Mouse (Mus musculus) heart, postnatal 4 days (tissue): ENCODE results near the gene Cdyl. TPM values are rescaled to one million over a fixed set of nuclear protein-coding genes. Genes with fewer than 3 reads are reported as not detected.

Experiments used
- DNase-seq: peaks from one replicate; pipeline ENCODE4 v3.0.0; 2021
- total RNA-seq, 2 experiments: library from RNA; stranded (reverse); gene quantifications; 2 replicates each; pipeline ENCODE4 v1.2.3; 2021

Cdyl gene
- total RNA-seq, 2 experiments from 2014 or later: 19.5 to 20.3 TPM

DNA sequence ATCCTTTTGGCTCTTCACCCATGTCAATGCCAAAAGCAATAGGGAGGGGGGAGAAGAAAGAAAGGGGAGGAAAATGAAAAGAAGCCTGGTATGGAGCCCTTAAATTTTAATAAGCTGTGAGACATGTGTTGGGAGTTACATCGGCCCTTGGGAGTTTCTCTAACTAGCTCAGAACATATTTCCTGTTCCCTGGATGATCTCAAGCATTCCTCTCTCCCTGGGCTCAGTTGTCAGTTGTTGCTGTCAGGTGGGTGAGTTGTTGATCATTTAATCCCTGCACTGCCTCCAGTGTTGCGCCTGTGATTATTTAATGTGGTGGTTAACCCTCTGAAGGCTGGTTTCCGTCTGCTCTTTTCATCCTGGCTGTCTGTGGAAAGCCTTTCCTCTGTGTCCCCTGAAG lies 185.7 kb downstream of the Cdyl start:
- DNase-seq: no peak

DNA sequence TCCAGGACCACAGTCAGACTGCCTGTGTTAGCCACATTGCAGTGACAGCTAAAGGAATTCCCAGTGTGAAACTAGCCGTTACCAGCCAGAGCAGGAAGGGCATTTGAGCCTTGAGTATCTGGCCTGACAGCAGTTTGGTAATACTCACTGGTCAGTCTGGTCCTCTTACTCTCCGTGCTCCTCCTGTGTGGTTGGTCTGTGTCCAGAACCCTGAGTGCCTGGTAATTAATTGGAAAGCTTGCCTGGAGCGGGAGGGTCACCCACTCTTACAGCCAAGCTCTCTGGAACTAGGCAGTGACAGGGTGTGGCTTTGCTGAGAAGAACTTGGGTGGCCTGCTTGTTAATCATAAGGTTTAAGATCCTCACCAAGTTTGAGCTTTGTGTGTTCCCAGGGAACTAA lies 189.1 kb downstream of the Cdyl start:
- DNase-seq: peak; percentile 32

DNA sequence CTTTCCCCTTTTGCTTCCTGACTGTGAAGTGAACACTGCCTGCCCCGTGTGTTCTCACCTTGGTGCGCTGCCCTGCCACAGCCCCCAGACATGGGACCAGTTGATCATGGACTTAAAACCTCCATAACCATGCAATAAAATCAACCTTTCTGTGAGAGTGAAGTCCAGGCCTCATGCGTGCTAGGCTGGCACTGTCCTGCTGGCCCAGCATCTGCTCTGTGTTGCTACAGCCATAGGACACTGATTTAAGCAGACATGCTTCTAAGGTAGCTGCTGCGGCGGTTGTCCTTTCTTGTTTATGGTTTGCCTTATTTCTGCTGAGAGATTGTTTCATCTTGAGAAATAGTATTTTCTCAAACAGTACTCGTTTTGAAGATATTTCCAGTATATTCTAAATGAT lies 191.9 kb downstream of the Cdyl start:
- DNase-seq: no peak

DNA sequence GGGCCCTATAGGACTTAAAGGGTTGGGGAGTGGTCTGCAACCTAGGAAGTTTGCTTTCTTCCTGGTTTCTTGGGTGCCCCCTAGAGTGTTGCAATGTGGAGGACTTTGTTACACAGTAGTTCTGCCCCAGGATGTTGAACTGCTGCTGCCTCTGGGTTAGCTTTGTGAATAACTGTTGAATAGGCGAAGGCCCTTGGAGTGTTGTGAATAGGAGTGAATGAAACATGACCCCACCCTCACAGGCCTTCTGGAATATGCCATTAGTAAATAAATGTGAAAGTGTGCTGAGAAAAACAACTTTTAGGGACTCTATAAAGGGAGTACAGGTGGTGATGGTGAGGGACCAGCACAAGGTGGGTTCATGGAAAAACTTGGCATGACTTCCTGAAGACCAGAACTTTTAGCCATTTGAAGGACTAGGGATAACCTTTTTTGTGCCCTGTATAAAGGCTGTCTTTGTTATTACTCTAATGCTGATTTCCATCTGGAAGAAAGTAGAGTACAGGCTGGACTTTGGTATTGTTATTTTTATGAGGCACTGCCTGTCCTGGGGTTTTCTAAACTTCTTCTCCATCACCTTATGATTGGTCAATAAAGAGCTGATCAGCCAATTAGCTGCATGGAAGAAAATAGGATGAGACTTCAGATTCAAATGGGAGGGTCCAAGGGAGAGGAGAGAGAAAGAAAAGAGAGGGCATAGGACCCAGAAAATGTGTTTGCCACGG lies 193.4 kb downstream of the Cdyl start:
- no peak for DNase-seq

DNA sequence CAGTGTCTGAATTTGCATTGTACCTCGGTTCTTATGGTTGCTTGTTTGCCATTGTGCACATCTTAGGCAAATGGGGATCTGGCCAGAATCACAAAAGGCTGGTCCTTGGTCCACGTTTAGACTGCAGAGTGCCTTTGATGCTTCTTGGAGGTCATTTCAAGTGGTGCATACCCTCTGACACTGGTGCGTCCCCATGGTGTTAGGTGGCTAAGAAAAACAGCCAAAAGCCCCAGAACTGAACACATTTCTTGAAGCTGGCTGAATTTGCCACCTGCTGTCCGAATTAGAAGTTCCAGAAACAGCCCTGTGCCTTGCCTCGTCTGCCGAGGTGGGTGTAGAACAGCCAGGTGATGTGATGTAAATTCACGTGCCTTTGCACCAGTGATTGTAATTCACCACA lies 197.9 kb downstream of the Cdyl start:
- no peak for DNase-seq

DNA sequence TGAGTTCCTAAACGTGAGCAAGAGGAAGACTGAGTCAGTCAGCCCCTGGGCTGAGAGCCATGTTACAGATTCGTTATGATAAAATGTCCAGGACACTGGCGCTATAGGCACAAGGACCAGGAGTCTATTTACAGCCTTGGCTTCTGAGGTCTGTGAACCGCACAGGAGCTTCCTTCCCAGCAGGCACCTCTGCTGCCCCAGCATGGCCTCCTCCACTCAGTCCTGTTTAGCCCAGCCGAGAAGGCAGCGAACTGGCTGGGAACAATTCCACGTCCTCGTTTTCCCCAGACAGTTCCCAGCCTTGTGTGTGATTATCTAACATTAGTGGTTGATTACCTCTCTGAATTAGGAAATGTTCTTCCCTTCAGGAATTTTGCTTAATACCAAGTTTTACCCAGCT lies 201.3 kb downstream of the Cdyl start:
- peak; percentile 21 for DNase-seq

DNA sequence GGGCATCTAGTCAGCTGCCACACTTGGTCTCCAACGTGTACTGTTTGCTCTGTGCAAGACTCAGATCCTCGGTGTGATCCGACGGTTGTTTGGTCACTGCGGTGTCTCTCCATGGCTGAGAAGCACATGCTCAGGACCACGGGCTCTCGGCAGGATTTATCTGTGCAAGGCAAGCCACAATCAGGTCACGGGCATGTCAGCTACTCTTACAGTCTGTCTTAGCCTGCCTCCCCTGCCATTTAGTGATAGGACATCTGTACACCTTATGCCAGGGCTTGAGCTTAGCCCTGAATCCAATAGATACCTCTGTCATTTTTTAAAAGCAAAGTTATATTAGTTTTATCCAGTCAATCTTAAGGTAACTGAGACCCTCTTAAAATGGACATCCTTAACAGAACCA lies 211.0 kb downstream of the Cdyl start:
- no peak for DNase-seq

DNA sequence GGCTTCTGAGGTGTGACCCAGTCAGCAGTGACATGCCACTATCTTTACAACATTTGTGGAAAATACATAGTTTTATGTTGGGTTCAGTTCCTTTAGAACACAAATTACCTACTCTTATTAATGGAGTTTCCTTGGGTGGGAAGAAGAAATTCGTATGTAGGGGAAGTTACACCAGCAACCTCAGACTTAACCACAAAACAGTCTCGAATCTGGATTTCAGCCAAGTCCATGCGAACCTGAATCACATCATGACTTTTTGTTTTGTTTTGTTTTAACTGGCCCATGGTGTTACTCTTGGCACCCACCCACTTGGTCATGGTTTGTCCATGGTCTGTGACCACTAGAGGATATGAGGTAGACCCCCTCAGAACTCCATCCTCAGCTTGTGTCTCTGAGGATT lies 211.5 kb downstream of the Cdyl start:
- no peak for DNase-seq

DNA sequence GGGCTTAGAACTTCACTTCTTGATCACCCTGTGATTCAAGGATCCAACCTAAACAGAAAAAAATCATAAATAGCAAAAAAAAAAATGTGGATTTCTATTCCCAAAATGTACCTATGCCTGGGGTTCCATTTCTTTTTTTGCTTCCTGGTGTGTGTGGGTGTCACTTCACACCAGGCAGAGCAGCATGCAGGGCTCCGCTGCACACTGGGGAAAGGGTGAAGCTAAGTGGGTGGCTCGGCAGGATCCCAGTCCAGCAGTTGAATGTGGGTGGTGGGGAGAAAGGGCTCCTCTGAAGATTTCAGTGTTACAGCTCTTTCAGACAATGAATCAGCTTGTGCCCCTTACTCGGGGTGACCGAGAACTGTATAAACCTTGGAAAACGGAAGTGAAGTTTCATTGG lies 215.8 kb downstream of the Cdyl start:
- DNase-seq: no peak

DNA sequence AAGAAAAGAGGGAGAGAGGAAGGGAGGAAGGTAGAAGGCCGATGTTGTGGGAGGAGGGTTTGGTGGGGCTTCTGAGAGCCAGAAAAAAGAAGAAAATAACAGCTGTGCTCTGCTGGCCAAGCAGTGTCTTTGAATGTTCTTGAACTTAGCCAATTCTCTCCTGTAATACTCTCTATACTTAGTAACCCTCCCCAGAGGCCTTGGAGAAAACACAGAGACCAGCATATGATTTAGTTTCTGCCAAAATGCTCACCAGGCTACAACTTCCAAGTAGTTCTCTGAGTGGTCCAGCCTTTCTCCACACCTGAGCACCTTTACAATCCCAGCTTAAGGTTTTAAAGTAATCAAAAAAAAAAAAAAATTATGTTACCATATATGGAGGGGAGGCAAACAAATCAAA lies 218.6 kb downstream of the Cdyl start:
- DNase-seq: no peak

DNA sequence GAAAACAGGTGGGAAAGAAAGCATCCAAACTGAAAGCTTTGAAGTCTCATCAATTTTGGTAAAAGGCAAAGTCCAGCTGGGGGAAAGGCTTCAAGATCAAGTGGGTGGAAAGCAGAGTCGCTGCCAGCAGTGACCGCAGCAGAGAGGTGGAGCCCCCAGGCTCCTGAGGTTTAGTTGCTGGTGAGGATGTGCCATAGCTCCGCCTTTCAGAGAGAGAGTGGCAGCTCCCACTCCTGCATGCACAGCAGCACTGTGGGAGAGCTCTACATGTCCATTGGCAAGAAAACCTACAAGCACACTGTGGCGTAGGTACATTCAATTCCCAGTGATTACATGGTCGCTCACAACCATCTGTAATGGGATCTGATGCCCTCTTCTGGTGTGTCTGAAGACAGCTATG lies 219.4 kb downstream of the Cdyl start:
- no peak for DNase-seq

DNA sequence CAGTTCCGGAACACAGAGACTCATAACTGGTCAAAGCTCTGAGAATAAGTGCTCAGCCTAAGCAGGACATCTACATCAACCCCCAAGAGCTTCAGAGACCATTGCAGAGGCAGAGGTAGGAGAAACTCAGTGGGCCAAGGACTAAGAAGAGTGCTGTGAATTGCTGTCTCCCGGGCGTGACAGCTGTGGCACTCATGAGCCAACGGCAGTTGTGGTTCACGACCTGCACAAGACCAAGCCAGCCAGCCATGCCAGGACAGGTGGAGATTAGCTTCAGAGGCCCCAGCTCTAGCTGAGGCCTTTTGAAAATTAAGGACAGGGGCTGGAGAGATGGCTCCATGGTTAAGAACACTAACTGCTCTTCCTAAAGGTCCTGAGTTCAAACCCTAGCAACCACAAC lies 219.9 kb downstream of the Cdyl start:
- DNase-seq: no peak

DNA sequence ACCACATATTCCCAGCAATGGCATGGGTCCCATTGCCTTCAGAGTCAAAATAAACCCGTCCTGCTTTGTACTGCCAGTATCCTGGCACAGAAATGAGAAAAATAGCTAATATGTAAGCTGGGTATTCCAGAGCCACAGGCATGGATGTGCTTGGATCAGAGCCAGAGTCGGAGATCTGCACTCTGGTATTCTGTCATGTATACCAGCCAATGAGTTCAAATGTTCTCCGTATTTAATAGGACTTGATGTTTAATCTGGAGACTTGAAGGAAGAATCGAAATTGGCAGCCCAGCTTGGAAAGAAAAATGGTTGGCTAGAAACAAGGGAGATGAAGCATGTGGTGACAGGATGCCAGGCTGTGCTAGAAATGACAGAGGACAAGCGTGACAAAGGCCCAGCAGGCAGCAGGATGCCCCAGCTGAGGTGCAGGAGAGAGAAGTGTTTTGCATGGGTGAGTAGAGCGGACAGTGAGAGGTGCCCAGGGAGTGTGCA lies 221.0 kb downstream of the Cdyl start:
- DNase-seq: no peak

DNA sequence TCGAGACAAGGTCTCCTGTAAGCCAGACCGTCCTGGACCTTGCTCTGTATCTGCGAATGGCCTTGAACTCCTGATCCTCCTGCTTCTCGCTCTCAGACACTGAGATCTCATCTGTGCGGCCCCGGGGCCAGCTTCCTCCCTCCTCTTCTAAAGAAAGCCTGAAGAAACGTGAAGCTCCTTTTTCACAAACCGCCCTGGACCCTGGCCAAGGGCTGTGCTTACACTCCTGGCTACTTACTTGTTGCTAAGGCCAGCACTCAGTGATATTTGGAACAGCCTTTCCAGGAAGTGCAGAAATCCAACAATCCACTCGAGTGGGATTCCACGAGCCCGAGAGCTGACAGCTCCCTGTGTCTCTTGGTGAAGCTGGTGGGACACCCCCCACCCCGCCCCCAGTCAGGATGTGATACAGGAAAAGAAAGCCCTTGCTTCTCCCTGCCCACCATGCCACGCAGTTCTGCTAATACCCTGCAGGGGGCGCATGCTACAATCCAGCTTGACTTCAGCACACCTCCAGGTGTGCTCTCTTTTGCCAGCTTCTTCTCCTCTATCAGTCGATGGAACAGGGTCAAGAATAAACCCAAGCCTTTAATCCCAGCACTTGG lies 226.6 kb downstream of the Cdyl start:
- DNase-seq: peak; percentile 65

DNA sequence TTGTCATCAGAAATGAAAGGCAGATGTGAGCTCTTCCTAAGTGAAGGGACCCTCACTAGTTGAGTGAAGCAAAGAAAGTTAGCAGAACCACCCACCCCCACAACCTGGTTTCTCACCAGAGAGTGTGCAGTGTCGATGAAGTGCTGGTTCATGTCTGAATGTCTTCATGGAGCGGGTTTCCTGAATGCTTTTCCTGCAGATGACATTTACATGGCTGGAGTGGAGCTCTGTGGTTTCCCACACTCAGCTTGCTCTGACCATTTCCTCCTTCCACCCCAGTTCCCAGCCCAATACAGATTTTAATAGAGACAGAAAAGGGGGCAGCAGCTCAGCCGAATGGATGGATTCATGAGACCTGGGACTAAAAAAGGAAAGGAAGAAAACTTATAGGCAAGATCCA lies 233.2 kb downstream of the Cdyl start:
- no peak for DNase-seq

DNA sequence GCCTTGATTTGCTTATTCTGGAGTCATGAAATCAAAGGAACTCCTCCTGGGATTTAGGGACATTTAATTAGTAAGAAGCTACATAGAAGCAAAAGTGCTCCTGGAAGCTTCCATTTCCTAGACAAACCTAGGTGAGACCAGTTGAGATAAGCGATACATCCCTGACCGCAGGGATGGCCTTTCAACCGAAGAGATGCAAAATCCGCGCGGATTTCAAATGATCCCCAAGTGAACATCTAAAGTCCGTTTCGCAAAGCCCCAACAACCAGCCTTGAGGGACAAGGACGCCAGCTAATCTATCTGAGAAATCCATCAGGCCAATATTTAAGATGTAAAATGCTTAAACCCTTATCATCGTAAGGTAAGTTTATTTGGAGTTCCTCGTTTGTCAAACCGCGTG lies 245.7 kb downstream of the Cdyl start:
- DNase-seq: no peak

DNA sequence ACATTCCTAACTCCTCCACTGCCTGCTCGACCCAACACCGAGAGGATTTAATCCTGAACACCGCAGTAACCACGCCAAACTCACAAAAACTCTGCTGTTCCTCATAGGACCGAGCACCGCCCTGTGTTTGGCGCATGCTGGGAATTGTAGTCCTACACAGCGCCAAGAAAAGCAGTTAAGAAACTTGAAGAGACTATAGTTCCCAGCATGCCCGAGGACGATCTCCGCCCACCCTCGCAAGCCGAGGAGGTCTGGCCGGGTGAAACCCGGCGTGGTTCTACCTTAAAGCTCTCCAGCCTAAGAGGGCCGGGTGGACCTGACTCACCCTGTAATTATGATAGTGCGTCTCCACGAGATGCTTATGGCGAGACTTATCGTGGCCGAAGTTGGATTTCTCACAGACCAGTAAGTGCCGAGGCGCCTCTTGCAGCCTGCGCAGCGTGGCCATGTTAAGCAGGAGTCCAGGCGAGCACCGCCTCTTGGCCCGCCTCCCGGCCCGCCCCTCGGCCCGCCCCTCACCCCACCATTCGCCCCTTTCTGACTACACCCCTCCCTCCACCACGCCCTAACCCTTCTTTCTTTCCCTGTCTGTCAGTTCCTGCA lies 246.3 kb downstream of the Cdyl start, which contains the start of gene Rpp40:
Rpp40 (minus strand) TSS at position 481 of the 603 bp plus-strand sequence.
- DNase-seq: peak; percentile 88

DNA sequence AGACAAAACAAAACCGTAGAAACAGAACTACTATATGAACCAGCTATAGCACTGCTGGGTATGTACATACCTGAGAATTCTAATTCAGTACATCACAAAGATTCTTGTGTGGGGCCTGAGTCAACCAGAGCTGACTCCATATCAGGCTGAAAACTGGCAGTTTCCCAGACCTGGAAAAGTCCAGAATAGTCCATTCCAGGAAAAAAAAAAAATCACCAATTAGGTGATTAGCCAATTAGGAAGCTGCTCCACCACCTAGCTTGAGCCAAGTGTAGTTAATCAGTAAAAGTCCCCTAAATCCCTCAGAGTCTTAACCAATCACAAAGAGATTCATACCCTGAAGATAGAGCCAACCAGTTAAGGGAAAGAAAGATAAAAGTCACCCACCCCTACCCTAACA lies 251.8 kb downstream of the Cdyl start:
- no peak for DNase-seq

Other genes with a start within 250 kb of the Cdyl start
- 10 to 100 TPM in 1 of 2 experiments, 1 to 10 TPM in 1; 4.3 to 11.1 TPM for gene Rpp40, start 246.5 kb downstream of the Cdyl start, total RNA-seq